Mouse (Mus musculus) CH12.LX (cell line): Measurements from ENCODE around the gene Gm37240. TPM values are rescaled to one million over a fixed set of nuclear protein-coding genes. Genes with fewer than 3 reads are reported as not detected.
"Not testable (repeated sequence)": the region's sequence is repeated elsewhere in the genome, so short reads cannot be mapped to it uniquely, and the experiment has no call there.

Experiments used
- DNase-seq: peaks from one replicate; pipeline ENCODE4 v3.0.0-alpha.2; 2013; ENCODE audit errors: extremely low read depth
- H3K27ac ChIP-seq: 2 replicates; pipeline ENCODE4 v1.5.1; 2012; ENCODE audit warnings: low read depth, mild to moderate bottlenecking, control low read depth, moderate library complexity; ENCODE audit not compliant: insufficient read depth
- H3K27me3 ChIP-seq: replicated peaks from 2 replicates; pipeline ENCODE3; 2012; ENCODE audit warnings: inconsistent platforms
- H3K36me3 ChIP-seq, 2 experiments: replicated peaks in 1 of 2; 2 replicates each; pipeline versions ENCODE3 to v1.6.1; 2012; ENCODE audit warnings: inconsistent platforms in 1 of 2, low read length in 1 of 2, mild to moderate bottlenecking in 1 of 2, mixed read lengths in 1 of 2, moderate library complexity in 1 of 2; ENCODE audit not compliant: control insufficient read depth in 1 of 2, insufficient read depth in 1 of 2
- H3K4me1 ChIP-seq, 2 experiments: 2 replicates each; pipeline ENCODE4 v1.6.1; 2012; ENCODE audit warnings: inconsistent platforms in 1 of 2, moderate library complexity in 1 of 2; ENCODE audit not compliant: insufficient read depth in 2 of 2, control insufficient read depth in 1 of 2
- H3K4me2 ChIP-seq: 2 replicates; pipeline ENCODE4 v1.6.1; 2012; ENCODE audit warnings: low read depth, mild to moderate bottlenecking, control low read depth; ENCODE audit not compliant: poor library complexity, insufficient read depth, severe bottlenecking
- H3K4me3 ChIP-seq, 3 experiments: fragments of 150-350 bp in 1 of 3; sonication (generic) in 1 of 3; replicated peaks in 1 of 3; 2 replicates each; pipeline versions ENCODE3 to v1.5.1; 2011 to 2012; ENCODE audit warnings: low read depth in 2 of 3, low read length in 2 of 3, mild to moderate bottlenecking in 2 of 3, moderate library complexity in 2 of 3, control low read depth in 1 of 3, improper control_type of control experiment in 1 of 3, inconsistent platforms in 1 of 3, mixed read lengths in 1 of 3; ENCODE audit not compliant: poor library complexity in 1 of 3
- H3K79me2 ChIP-seq: replicated peaks from 2 replicates; pipeline ENCODE4 v1.6.1; 2012; ENCODE audit warnings: mild to moderate bottlenecking, moderate library complexity; ENCODE audit not compliant: control insufficient read depth, poor library complexity, insufficient read depth, severe bottlenecking; ENCODE audit errors: extremely low read depth
- H3K9ac ChIP-seq: 2 replicates; pipeline ENCODE4 v1.6.1; 2012; ENCODE audit warnings: low read depth, mild to moderate bottlenecking, control low read depth, moderate library complexity; ENCODE audit not compliant: insufficient read depth
- H3K9me3 ChIP-seq: replicated peaks from 2 replicates; pipeline ENCODE3; 2012; ENCODE audit warnings: low read length, inconsistent platforms, mixed read lengths
- BHLHE40 ChIP-seq: IDR thresholded peaks from 2 replicates; pipeline ENCODE4 v1.6.1; 2011; ENCODE audit warnings: mild to moderate bottlenecking, low read depth, low read length, improper control_type of control experiment
- CHD1 ChIP-seq: IDR thresholded peaks from 2 replicates; pipeline ENCODE4 v1.6.1; 2012; ENCODE audit warnings: low read depth, low read length, improper control_type of control experiment, inconsistent platforms
- CTCF ChIP-seq, 2 experiments: IDR thresholded peaks in 1 of 2; conservative IDR thresholded peaks in 1 of 2; 2 replicates each; pipeline ENCODE4 v1.5.1; 2011 to 2012; ENCODE audit warnings: low read depth in 2 of 2, low read length in 2 of 2, improper control_type of control experiment in 1 of 2, inconsistent platforms in 1 of 2, mild to moderate bottlenecking in 1 of 2, moderate library complexity in 1 of 2
- ELF1 ChIP-seq: IDR thresholded peaks from 2 replicates; pipeline ENCODE4 v1.6.1; 2014; ENCODE audit warnings: low read depth, mild to moderate bottlenecking, inconsistent platforms, low read length, improper control_type of control experiment
- EP300 ChIP-seq: IDR thresholded peaks from 2 replicates; pipeline ENCODE4 v1.6.1; 2011; ENCODE audit warnings: low read length, improper control_type of control experiment
- IRF4 ChIP-seq: IDR thresholded peaks from 2 replicates; pipeline ENCODE4 v1.6.1; 2014; ENCODE audit warnings: low read depth, mild to moderate bottlenecking, inconsistent platforms, low read length, improper control_type of control experiment
- MEF2A ChIP-seq: IDR thresholded peaks from 2 replicates; pipeline ENCODE4 v1.6.1; 2014; ENCODE audit warnings: low read depth, mild to moderate bottlenecking, inconsistent platforms, low read length, improper control_type of control experiment, borderline replicate concordance
- MYC ChIP-seq: IDR thresholded peaks from 2 replicates; pipeline ENCODE4 v1.6.1; 2011; ENCODE audit warnings: low read depth, mild to moderate bottlenecking, improper control_type of control experiment, low read length
- NELFE ChIP-seq: IDR thresholded peaks from 2 replicates; pipeline ENCODE4 v1.6.1; 2011; ENCODE audit warnings: low read depth, low read length, improper control_type of control experiment
- POLR2A ChIP-seq: IDR thresholded peaks from 2 replicates; pipeline ENCODE4 v1.6.1; 2011; ENCODE audit warnings: low read depth, mild to moderate bottlenecking, improper control_type of control experiment, low read length
- POLR2AphosphoS2 ChIP-seq: IDR thresholded peaks from 2 replicates; pipeline ENCODE4 v1.6.1; 2011; ENCODE audit warnings: low read depth, low read length, improper control_type of control experiment
- RAD21 ChIP-seq: IDR thresholded peaks from 2 replicates; pipeline ENCODE4 v1.6.1; 2011; ENCODE audit warnings: low read depth, mild to moderate bottlenecking, low read length, improper control_type of control experiment, moderate library complexity
- RCOR1 ChIP-seq: conservative IDR thresholded peaks from 2 replicates; pipeline ENCODE4 v1.6.1; 2012; ENCODE audit warnings: low read depth, mild to moderate bottlenecking, inconsistent platforms, low read length, improper control_type of control experiment
- SIN3A ChIP-seq: IDR thresholded peaks from 2 replicates; pipeline ENCODE4 v1.6.1; 2012; ENCODE audit warnings: low read length, improper control_type of control experiment, inconsistent platforms
- SMC3 ChIP-seq: IDR thresholded peaks from 2 replicates; pipeline ENCODE4 v1.6.1; 2011; ENCODE audit warnings: low read depth, low read length, improper control_type of control experiment
- TBP ChIP-seq: conservative IDR thresholded peaks from 2 replicates; pipeline ENCODE4 v1.6.1; 2011; ENCODE audit warnings: low read depth, low read length, improper control_type of control experiment
- TCF12 ChIP-seq: IDR thresholded peaks from 2 replicates; pipeline ENCODE4 v1.6.1; 2014; ENCODE audit warnings: low read depth, mild to moderate bottlenecking, inconsistent platforms, low read length, improper control_type of control experiment
- ZC3H11A ChIP-seq: IDR thresholded peaks from 2 replicates; pipeline ENCODE4 v1.6.1; 2012; ENCODE audit warnings: low read depth, mild to moderate bottlenecking, inconsistent platforms, low read length, improper control_type of control experiment
- ZKSCAN1 ChIP-seq: IDR thresholded peaks from 2 replicates; pipeline ENCODE4 v1.6.1; 2012; ENCODE audit warnings: low read depth, inconsistent platforms, low read length, improper control_type of control experiment, borderline replicate concordance
- dilution Hi-C: fragments of 300-500 bp; cut with MboI; formaldehyde crosslinking; loops from 2 replicates; pipeline ENCODE4 v1.14.3; 2020; ENCODE audit warnings: low sequenced_read_pairs; ENCODE audit not compliant: extremely low pct_unique_long_range_greater_than_20kb, extremely low pct_ligation_motif_present
- in situ Hi-C: fragments of 300-500 bp; cut with MboI; formaldehyde crosslinking; loops from 3 replicates; pipeline ENCODE4 v1.14.3; 2019; ENCODE audit warnings: low sequenced_read_pairs, low pct_ligation_motif_present, low pct_unique_long_range_greater_than_20kb, mixed read lengths
- polyA plus RNA-seq: library from polyadenylated mRNA; unstranded; fragments of >175 nt; gene quantifications from 2 replicates; pipeline ENCODE4 v1.2.1, GENCODE M21; 2012; ENCODE audit warnings: low read depth; ENCODE audit not compliant: insufficient read length
- total RNA-seq, 2 experiments: library from RNA; depleted of rRNA; stranded (reverse); fragments of 300-350 nt in 1 of 2; fragments of >200 nt in 1 of 2; gene quantifications; 2 replicates each; pipeline ENCODE4 v1.2.3; 2012 to 2014

Gene Gm37240
- total and polyA plus RNA-seq, 3 experiments, result 0.08 to 0.19 (median 0.14) TPM

GRCm38 (mm10) chr3:84555780-84556179, 1331.5 kb downstream of the Gm37240 start:
- no peaks in the 10 kb centered on the region for H3K9me3 ChIP-seq
- no peaks in the 10 kb centered on the region for H3K27me3 ChIP-seq
- no peak overlapping the region for H3K4me3 ChIP-seq
- H3K4me1 ChIP-seq, result peaks cover 0 to 20% of the 10 kb centered on the region in 2 experiments; a peak in 2 of 4 replicates
- in situ Hi-C loops, result no loop called here
- H3K27ac ChIP-seq, result no peak overlapping the region
- peaks cover 8% of the 10 kb centered on the region; the same call in 1 of the 2 replicates for H3K79me2 ChIP-seq
- dilution Hi-C loops, result no loop called here
- H3K36me3 ChIP-seq, result peaks cover 0 to 5% of the 10 kb centered on the region in 2 experiments
- TF ChIP-seq TCF12 (no peak), SIN3A (no peak), POLR2A (no peak), NELFE (no peak), MYC (no peak), ZC3H11A (no peak), EP300 (no peak), MEF2A (no peak), POLR2AphosphoS2 (no peak), CTCF (conservative IDR thresholded peaks at IDR 0.05 in 1 of 2, IDR thresholded peaks at IDR 0.05 in 1 of 2; ENCODE audit: low read depth in 2 of 2, low read length in 2 of 2) (no peak)
- H3K4me2 ChIP-seq, result no peak overlapping the region
- H3K9ac ChIP-seq, result no peak overlapping the region
- no peak for DNase-seq

- H3K27ac ChIP-seq, result no peak overlapping the region
- peak; percentile 54 for DNase-seq
- in situ Hi-C loops, result loop anchor here (25.0 kb wide), 1 partner anchor 385 kb away; the partner anchor contains the start of genes Gm6525 and Mnd1
These were observed 1340.1 kb downstream of the Gm37240 start for GRCm38 (mm10) chr3:84547177-84547576.

GRCm38 (mm10) chr3:84542450-84542849, 1344.9 kb downstream of the Gm37240 start:
- H3K9me3 ChIP-seq, dilution Hi-C loops: not testable (repeated sequence)
- in situ Hi-C loops, result loop anchor here (25.0 kb wide), 1 partner anchor 380 kb away; the partner anchor contains the start of genes Gm6525 and Mnd1

More at GRCm38 (mm10) chr3:84547177-84547576, 1340.1 kb downstream of the Gm37240 start:
- H3K27me3 ChIP-seq, result no peaks in the 10 kb centered on the region
- TF ChIP-seq RCOR1 (no peak), POLR2AphosphoS2 (no peak), NELFE (no peak), TBP (no peak), IRF4 (no peak), CHD1 (no peak), ZKSCAN1 (no peak), ELF1 (no peak)
- H3K4me1 ChIP-seq, result peaks cover 0 to 9% of the 10 kb centered on the region in 2 experiments; a peak in 2 of 4 replicates
- peaks cover 5% of the 10 kb centered on the region; the same call in 1 of the 2 replicates for H3K79me2 ChIP-seq
- H3K9ac ChIP-seq, result no peak overlapping the region
- dilution Hi-C loops, result no loop called here
- no peak overlapping the region for H3K4me2 ChIP-seq
- no peaks in the 10 kb centered on the region for H3K9me3 ChIP-seq
- no peak overlapping the region for H3K4me3 ChIP-seq
- H3K36me3 ChIP-seq, result peaks cover 0 to 12% of the 10 kb centered on the region in 2 experiments

More at GRCm38 (mm10) chr3:84542450-84542849, 1344.9 kb downstream of the Gm37240 start:
- not testable (repeated sequence) for H3K4me1 ChIP-seq, H3K4me3 ChIP-seq, H3K79me2 ChIP-seq, H3K4me2 ChIP-seq, H3K9ac ChIP-seq, H3K27ac ChIP-seq, H3K27me3 ChIP-seq
- TF ChIP-seq BHLHE40 (peak; percentile 75), ZC3H11A (peak; percentile 25; the same call in 1 of the 2 replicates), RAD21 (peak; percentile 79), CTCF (conservative IDR thresholded peaks at IDR 0.05 in 1 of 2, IDR thresholded peaks at IDR 0.05 in 1 of 2; ENCODE audit: low read depth in 2 of 2, low read length in 2 of 2) (peak in 1 of 2 experiments; percentile 84; a peak in 3 of 4 replicates), IRF4 (0 out of 2 replicates have a peak, but pooled peaks have one; percentile 14), SMC3 (peak; percentile 73)
- H3K36me3 ChIP-seq, result peaks cover 0 to 17% of the 10 kb centered on the region in 2 experiments
- DNase-seq, result peak; percentile 43
